In the genomic region with DNA sequence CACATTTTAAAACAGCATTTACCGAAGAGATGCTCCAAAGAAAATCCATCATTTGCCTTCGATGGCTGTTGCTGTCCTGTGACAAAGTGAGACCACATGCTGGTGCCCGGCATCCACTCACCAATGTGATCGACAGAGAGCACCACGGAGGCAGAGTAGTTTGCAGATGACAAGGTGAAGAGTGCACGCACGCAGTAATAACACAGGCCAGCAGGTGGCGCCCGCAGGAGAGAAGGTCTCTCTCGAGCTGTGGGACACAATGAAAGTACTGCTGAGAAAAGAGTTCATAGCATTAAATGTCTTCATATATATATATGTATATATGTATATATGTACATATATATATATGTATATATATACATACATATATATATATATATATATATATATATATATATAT, we compare ENCODE assay signal across 8 mouse cellular contexts.
DNase-seq lines count a peak whose midpoint lies in the region; ATAC-seq and TF ChIP-seq lines count a peak whose summit lies in the region.

No protein-coding gene starts in this region.

- no peak overlapping the region for H3K9ac ChIP-seq in kidney, embryonic 16.5 days (replicated peaks; ENCODE audit: low read length)
- no peak overlapping the region for H3K9ac ChIP-seq in embryonic facial prominence, embryonic 14.5 days (ENCODE audit: low read depth, low read length)
- no peak overlapping the region for H3K9ac ChIP-seq in liver, embryonic 13.5 days

- no peak overlapping the region for H3K4me3 ChIP-seq in kidney, adult 2 months (ENCODE audit: insufficient read depth, low read depth, low read length)
- no peak overlapping the region for H3K4me3 ChIP-seq in kidney, embryonic 16.5 days (ENCODE audit: low read length)
- no peak overlapping the region for H3K4me3 ChIP-seq in bone marrow, adult 2 months (replicated peaks; ENCODE audit: control insufficient read depth, low read depth, low read length)
- H3K4me3 ChIP-seq in embryonic facial prominence, embryonic 14.5 days (ENCODE audit: low read depth, low read length), result no peak overlapping the region
- no peak overlapping the region for H3K4me3 ChIP-seq in liver, embryonic 13.5 days (replicated peaks)

- no peaks in the 10 kb centered on the region for H3K36me3 ChIP-seq in kidney, adult 2 months (ENCODE audit: control insufficient read depth, insufficient read depth, low read length)
- no peaks in the 10 kb centered on the region for H3K36me3 ChIP-seq in kidney, embryonic 16.5 days (ENCODE audit: insufficient read depth, low read length)
- H3K36me3 ChIP-seq in embryonic facial prominence, embryonic 14.5 days (ENCODE audit: control insufficient read depth, insufficient read depth, low read length), result no peaks in the 10 kb centered on the region
- no peaks in the 10 kb centered on the region for H3K36me3 ChIP-seq in liver, embryonic 13.5 days

- WGBS in kidney, adult 2 months, result 15% methylated on average over 10 of the region's 10 CpGs
- 16% methylated on average over 10 of the region's 10 CpGs for WGBS in kidney, embryonic 16.5 days
- 12% methylated on average over 10 of the region's 10 CpGs for whole genome bisulfite sequencing in bone marrow, adult 2 months
- WGBS in embryonic facial prominence, embryonic 14.5 days, result 12% methylated on average over 10 of the region's 10 CpGs
- 10% methylated on average over 10 of the region's 10 CpGs for WGBS in liver, embryonic 13.5 days (ENCODE audit: insufficient replicate concordance)

- no peak overlapping the region for H3K27ac ChIP-seq in kidney, adult 2 months (ENCODE audit: insufficient read depth, low read depth, low read length)
- no peak overlapping the region for H3K27ac ChIP-seq in kidney, embryonic 16.5 days (ENCODE audit: low read length)
- H3K27ac ChIP-seq in bone marrow, adult 2 months (ENCODE audit: control insufficient read depth, insufficient read depth, low read depth, low read length, poor library complexity), result no peak overlapping the region
- no peak overlapping the region for H3K27ac ChIP-seq in embryonic facial prominence, embryonic 14.5 days (replicated peaks; ENCODE audit: low read depth, low read length)
- H3K27ac ChIP-seq in liver, embryonic 13.5 days, result no peak overlapping the region

- H3K4me1 ChIP-seq in kidney, adult 2 months (ENCODE audit: control insufficient read depth, insufficient read depth, low read length), result no peaks in the 10 kb centered on the region
- 0 out of 2 replicates have a peak, but pooled peaks cover 2% of the 10 kb centered on the region for H3K4me1 ChIP-seq in kidney, embryonic 16.5 days (ENCODE audit: insufficient read depth, low read length)
- H3K4me1 ChIP-seq in bone marrow, adult 2 months (ENCODE audit: control insufficient read depth, insufficient read depth, low read length), result peaks cover 2% of the 10 kb centered on the region
- H3K4me1 ChIP-seq in embryonic facial prominence, embryonic 14.5 days (ENCODE audit: control insufficient read depth, insufficient read depth, low read length), result peaks cover 12% of the 10 kb centered on the region; the same call in 1 of the 2 replicates
- H3K4me1 ChIP-seq in liver, embryonic 13.5 days (replicated peaks), result no peaks in the 10 kb centered on the region

- TF ChIP-seq POLR2A in kidney, adult 2 months (IDR thresholded peaks at IDR 0.05; ENCODE audit: low read depth, low read length), result no peak
- TF ChIP-seq POLR2A in bone marrow, adult 2 months (IDR thresholded peaks at IDR 0.05; ENCODE audit: borderline replicate concordance, control insufficient read depth, low read depth, low read length), result no peak

- no peak overlapping the region for H3K4me2 ChIP-seq in kidney, embryonic 16.5 days (replicated peaks; ENCODE audit: low read depth, low read length)
- no peak overlapping the region for H3K4me2 ChIP-seq in embryonic facial prominence, embryonic 14.5 days (ENCODE audit: low read depth, low read length)
- H3K4me2 ChIP-seq in liver, embryonic 13.5 days, result no peak overlapping the region

- TF ChIP-seq CTCF in kidney, adult 2 months (conservative IDR thresholded peaks at IDR 0.05; ENCODE audit: insufficient read depth, insufficient read length, low read depth, low read length), result peak; percentile 82
- peak; percentile 86 for TF ChIP-seq CTCF in bone marrow, adult 2 months (IDR thresholded peaks at IDR 0.05; ENCODE audit: control insufficient read depth, insufficient read depth, low read length)

- no peaks in the 10 kb centered on the region for H3K27me3 ChIP-seq in kidney, adult 2 months (replicated peaks; ENCODE audit: control insufficient read depth, insufficient read depth, low read length)
- H3K27me3 ChIP-seq in kidney, embryonic 16.5 days (ENCODE audit: insufficient read depth, low read length), result no peaks in the 10 kb centered on the region
- no peaks in the 10 kb centered on the region for H3K27me3 ChIP-seq in embryonic facial prominence, embryonic 14.5 days (replicated peaks; ENCODE audit: control insufficient read depth, insufficient read depth, low read length)
- H3K27me3 ChIP-seq in liver, embryonic 13.5 days, result no peaks in the 10 kb centered on the region

- H3K9me3 ChIP-seq in kidney, embryonic 16.5 days (ENCODE audit: low read length), result 0 out of 2 replicates have a peak, but pooled peaks cover 3% of the 10 kb centered on the region
- H3K9me3 ChIP-seq in embryonic facial prominence, embryonic 14.5 days (ENCODE audit: control insufficient read depth, low read length), result no peaks in the 10 kb centered on the region
- no peaks in the 10 kb centered on the region for H3K9me3 ChIP-seq in liver, embryonic 13.5 days (replicated peaks)

- peak; percentile 65 for DNase-seq in kidney, adult 2 months
- peak; percentile 60 for DNase-seq in embryonic facial prominence, embryonic 14.5 days (ENCODE audit: low spot score)
- peak; percentile 63 for DNase-seq in induced T-regulatory cell, adult 2 months (ENCODE audit: low read depth)
- peak; percentile 8 for DNase-seq in liver, embryonic 13.5 days
- peak; percentile 32 for DNase-seq in retina, adult 2 months (ENCODE audit: low read depth, low spot score)
- DNase-seq in thymus, postnatal 25 days, result peak; percentile 63

- no peak for ATAC-seq in kidney, embryonic 16.5 days (ENCODE audit: low FRiP score, low TSS enrichment)
- ATAC-seq in embryonic facial prominence, embryonic 14.5 days (ENCODE audit: low read depth), result no peak
- ATAC-seq in liver, embryonic 13.5 days (ENCODE audit: low read depth), result no peak

Comparison
In these comparisons a context has a peak if more than half of its experiments do, and no peak if none do; other contexts are left out.
1. DNase-seq: peak in every context shown above with its lines; median percentile 65 in kidney, adult 2 months; 63 in induced T-regulatory cell, adult 2 months; 63 in thymus, postnatal 25 days; 60 in embryonic facial prominence, embryonic 14.5 days; 32 in retina, adult 2 months; 8 in liver, embryonic 13.5 days.